Mouse (Mus musculus) spleen, embryonic (tissue): Measurements from ENCODE around the gene Carmil2.

ENCODE experiments used
- CTCF ChIA-PET: fragments of 350-600 bp; sonication (Branson Sonifier 250); formaldehyde crosslinking; loops from one replicate; lab custom pipeline; 2022; lab: Charles Lee

Gene Carmil2

GRCm38 (mm10) chr8:105715042-105715441 is 29.0 kb downstream of the Carmil2 start:
- CTCF ChIA-PET: interaction anchor here (0.6 to 0.7 kb wide), 2 partner anchors 101 to 117 kb away, joined by 3 read pairs; no protein-coding TSS in a partner anchor

- CTCF ChIA-PET: no interaction called here
Observed at GRCm38 (mm10) chr8:105716302-105716945, 30.4 kb downstream of the Carmil2 start.

GRCm38 (mm10) chr8:105719637-105720036 is 33.6 kb downstream of the Carmil2 start:
- CTCF ChIA-PET: no interaction called here

- CTCF ChIA-PET: no interaction called here
Observed at GRCm38 (mm10) chr8:105722861-105723260, 36.8 kb downstream of the Carmil2 start.

- CTCF ChIA-PET: no interaction called here
Observed at GRCm38 (mm10) chr8:105725726-105726125, 39.7 kb downstream of the Carmil2 start.

GRCm38 (mm10) chr8:105727397-105728124 is 41.5 kb downstream of the Carmil2 start:
- CTCF ChIA-PET: no interaction called here

GRCm38 (mm10) chr8:105732186-105732585 is 46.1 kb downstream of the Carmil2 start:
- CTCF ChIA-PET: interaction anchor here (0.5 kb wide), 1 partner anchor 35 kb away, joined by 3 read pairs; no protein-coding TSS in a partner anchor

- CTCF ChIA-PET: no interaction called here
Observed at GRCm38 (mm10) chr8:105739216-105739615, 53.1 kb downstream of the Carmil2 start.

GRCm38 (mm10) chr8:105743301-105743700 is 57.2 kb downstream of the Carmil2 start:
- CTCF ChIA-PET: no interaction called here
